Mouse (Mus musculus) ovary, postnatal 10 days (tissue): ENCODE results near the gene Lsm10.
"Not testable (repeated sequence)": the region's sequence is repeated elsewhere in the genome, so short reads cannot be mapped to it uniquely, and the experiment has no call there.

Experiments used
- DNase-seq: peaks from one replicate; pipeline ENCODE4 v3.0.0; 2022; ENCODE audit warnings: low spot score

The Lsm10 gene

DNA sequence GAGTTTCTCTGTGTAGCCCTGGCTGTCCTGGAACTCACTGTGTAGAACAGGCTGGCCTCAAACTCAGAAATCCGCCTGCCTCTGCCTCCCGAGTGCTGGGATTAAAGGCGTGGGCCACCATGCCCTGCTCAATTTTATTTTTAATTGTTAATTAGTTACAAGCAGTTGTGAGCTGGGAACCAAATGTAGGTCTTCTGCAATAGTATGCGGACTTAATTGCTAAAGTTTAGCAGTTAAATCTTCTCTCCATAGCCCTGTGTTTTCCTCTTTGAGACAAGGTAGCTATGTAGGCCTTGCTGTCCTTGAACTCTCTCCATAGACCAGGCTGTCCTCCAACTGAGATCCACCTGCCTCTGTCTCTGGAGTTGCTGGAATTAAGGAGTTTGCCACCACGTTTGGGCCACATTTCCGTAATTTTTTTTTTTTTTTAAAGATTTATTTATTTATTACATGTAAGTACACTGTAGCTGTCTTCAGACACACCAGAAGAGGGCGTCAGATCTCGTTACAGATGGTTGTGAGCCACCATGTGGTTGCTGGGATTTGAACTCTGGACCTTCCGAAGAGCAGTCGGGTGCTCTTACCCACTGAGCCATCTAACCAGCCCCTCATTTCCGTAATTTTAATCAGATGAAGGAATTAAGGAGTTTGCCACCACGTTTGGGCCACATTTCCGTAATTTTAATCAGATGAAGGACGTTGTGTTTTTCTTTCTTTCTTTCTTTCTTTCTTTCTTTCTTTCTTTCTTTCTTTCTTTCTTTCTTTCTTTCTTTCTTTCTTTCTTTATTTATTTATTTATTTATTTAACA, 597 bp upstream of the Lsm10 start:
- not testable (repeated sequence) for DNase-seq

DNA sequence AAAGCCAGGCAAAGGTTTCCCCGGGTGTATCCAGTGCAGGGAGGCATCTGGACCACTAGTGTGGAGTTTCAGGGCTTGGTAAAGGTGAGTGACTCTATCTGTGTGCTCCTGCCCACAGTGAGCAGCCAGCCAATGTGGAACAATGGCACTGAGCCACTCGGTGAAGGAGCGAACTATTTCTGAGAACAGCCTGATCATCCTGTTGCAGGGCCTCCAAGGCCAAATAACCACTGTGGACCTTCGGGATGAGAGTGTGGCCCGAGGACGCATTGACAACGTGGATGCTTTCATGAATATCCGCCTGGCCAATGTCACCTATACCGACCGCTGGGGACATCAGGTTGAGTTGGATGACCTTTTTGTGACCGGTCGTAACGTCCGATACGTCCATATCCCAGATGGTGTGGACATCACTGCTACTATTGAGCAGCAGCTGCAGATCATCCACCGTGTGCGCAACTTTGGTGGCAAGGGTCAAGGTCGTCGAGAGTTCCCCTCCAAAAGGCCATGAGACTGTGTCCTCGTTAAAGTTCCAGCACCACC, 1.4 kb downstream of the Lsm10 start:
- no peak for DNase-seq

DNA sequence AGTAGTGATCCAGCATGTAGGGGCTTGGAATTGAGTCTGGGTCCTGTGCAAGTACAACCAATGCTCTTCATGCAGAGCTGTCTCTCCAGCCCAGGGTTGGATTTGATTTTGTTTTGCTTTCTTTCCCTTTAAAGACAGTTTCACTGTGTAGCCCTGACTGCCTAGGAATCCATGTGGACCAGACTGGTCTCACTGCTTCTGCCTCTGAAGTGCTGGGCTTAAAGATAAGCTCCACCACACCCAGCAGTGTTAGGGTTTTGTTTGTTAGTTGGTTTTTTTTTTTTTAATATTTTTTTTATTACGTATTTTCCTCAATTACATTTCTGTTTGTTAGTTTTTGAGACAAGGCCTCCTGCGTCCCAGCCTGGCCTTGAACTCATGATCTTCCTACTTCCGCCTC, 2.9 kb downstream of the Lsm10 start:
- no peak for DNase-seq

DNA sequence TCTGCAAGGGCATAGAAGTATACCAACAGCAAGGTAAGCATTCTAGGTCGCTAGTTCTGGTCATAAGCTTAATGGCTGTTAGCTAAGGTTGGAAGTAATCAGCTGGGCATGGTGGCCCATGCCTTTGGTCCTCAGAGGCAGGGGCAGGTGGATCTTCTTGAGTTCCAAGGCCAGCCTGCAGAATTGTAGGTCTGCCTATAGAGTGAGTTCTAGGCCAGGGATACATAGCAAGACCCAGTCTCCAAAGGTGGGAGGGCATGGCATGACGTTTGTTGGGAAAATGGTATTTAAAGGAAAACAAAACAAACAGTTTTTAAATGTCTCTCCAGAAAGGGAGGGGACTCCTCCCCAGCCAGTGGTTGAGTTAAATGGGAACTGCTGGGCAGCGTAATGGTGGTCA, 4.3 kb downstream of the Lsm10 start:
- no peak for DNase-seq

DNA sequence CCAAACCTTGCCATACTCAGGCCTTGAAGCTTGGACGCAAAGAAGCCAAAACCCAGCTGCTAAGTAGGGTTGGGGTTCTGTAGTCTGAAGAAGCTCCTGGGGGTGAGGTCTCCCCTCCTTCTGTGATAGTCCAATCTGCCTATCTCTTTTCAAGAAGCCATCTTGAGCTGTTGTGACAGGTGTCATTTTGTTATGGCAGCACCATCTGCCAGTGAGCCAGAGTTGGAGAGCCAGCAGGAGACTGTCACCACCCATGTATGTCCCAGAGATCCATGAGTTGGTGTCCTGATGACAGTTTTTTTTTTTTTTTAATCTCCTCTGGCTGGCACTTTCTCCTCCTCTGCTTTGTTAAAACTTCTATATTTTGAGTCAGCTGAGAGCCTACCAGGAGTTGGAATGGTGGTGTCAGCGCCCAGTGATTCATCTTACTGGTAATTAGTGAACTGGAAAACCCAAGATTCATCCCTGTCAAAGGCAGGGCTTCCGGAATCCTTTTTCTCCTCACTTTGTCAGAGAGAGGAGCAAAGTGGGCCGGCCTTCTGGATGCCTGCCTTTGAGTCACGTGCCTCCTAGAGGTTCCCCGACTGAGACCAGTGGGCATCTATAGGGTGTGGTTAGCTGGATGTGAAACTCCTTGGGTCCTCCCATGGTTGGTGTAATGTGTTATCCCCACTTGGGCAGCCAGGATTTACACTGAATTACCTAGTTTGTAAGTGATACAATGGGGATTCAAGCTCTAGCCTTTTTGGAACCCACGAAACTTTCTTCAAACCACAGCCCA, 5.8 kb downstream of the Lsm10 start:
- no peak for DNase-seq

DNA sequence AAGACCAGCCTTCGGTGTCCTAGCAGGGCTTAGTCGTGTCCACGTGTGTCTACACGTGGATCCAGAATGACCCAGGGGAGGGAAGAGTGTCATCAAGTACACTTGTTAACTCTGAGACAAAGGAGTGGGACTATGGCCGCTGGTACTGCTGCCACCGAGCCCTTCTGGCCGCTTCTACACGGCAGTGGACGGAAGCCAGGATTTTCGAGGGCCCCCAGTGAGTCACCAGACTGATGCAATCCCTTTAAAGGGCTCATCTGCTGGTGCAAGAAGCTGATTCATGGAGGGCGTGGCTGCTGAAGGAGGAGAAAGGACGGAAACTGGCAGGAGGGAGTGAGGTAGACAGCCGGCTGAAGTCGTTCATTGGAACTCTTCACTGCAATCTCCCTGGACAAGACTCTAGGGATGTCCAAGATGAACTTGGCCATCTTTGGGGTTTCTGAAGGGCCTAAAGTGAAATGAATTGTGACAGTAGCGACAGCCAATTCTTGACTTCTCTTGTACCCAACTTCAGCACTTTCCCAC, 6.7 kb downstream of the Lsm10 start:
- peak; percentile 39 for DNase-seq

DNA sequence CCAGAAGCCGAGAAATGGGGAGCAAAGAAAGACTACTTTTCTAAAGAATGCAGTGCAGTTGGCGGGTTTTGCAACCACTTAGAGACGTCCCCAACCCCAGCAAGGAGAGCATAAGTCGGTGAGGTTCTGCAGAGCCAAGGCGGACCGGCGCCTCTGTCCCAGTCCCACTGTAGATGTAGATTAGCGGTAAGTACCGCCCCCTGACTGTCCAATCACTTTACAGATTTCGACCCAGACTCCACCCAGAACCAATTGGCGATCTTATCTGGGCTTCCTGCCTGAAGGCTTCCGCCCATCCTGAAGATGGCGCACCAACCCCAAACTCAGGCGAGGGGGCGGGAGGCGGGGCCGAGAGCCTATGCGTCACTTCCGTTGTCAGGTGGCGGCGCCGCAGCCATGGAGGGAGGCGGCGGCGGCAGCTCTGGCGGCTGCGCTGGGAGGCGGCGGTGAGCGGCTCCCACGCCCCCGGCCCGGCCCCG, 7.2 kb downstream of the Lsm10 start, which contains the start of gene Stk40:
Gene Stk40, plus strand, starts transcription at position 368 of the 479 bp plus-strand sequence.
- peak; percentile 80 for DNase-seq

DNA sequence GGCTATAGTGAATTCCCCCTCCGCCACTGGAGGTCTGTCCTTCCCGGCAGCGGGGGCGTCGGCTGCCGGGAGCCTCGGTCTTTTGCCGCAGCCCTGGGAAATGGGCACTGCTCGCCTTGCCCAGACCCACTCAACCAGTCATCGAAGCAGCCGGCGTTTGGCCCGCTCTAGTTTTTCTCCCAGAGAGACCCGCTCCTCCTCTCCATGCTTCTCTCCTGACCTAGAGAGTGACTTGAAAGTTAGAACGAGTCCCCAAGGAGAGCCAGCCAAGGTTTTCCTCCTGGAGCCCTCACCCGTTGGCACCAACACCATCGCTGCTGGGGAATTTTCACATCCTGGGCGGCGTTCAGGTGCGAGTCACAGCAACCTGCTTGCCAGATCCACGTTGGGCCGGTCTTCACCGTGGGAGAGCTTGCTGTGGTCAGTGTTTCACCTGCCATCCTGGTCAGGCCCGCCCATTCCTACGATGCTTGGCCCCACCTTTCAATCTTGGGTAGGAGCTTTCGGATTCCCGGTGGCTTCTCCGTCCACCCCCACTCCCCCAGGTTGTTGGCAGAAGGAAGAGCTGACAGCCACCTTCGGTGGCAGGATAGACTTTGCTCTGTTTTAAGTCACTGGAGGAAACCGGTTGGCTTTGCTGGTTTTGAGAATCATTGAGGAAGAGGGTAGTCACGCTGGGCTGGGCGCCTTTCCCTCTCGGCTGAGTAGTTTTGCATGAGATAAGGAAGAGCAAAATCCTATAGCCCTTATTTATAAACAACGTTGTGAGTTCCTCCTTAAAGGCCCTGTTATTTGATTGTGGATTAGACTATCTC, 8.0 kb downstream of the Lsm10 start:
- DNase-seq, result no peak

DNA sequence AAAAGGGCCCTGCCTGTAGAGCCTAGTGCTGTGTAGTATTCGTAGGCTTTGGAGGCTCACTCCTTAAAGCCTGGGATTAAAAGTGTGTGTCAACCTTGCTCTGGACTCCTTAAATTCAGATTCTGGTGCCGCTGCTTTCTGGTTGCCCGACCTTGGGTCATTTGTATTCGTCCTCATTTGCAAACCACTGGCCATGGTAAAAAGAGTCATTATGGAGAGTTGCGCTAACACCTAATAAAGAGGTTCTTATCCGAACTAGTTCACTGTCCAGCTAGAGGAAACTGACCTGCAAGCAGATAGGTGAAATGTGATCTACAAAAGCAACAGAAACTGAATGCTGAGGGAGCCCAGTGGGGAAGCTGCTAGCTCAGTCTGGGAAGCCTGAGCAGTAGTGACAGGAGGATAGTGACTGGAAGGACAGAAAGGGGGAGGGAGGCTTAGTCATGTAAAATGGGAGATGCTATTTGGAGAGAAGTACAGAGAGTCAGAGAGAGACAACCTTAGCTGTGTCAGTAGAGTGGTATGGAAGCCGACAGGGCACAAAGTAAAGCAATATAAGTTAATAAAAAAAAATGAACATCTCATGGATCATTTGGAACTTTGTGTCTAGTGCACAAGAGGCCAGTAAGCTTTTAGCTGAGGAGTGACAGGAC, 8.8 kb downstream of the Lsm10 start:
- DNase-seq, result no peak

DNA sequence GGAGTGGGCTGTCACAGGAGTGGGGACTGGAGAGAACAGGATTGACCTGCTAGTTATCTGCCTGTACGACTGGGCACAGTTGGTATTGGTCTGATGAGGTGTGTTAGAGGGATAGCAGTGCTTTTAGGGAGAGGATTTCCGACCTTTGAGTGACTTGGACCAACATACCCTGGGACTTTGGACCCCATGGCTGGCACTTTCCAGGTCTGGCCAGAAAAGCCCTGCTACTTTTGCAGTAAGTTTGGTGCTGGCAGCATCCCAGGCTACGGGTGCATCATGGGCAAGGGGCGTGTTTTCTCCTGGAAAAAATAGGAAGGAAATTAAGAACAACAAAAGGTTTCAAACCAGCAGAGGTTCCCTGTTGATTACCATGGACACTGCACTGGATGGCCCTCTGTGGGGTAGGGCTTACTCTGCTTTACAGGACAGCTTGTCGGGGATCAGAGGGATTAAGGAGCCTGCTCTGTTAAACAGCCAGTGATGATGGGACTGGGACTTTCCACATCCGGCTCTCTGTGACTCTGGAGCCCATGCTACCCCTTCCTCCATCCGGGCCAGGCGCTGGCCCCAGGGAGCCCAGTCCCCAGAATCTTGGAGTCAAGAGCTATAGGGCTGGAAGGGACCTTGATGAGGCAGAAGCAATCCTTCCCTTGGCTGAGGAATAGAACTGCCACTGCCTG, 11.8 kb downstream of the Lsm10 start:
- no peak for DNase-seq

DNA sequence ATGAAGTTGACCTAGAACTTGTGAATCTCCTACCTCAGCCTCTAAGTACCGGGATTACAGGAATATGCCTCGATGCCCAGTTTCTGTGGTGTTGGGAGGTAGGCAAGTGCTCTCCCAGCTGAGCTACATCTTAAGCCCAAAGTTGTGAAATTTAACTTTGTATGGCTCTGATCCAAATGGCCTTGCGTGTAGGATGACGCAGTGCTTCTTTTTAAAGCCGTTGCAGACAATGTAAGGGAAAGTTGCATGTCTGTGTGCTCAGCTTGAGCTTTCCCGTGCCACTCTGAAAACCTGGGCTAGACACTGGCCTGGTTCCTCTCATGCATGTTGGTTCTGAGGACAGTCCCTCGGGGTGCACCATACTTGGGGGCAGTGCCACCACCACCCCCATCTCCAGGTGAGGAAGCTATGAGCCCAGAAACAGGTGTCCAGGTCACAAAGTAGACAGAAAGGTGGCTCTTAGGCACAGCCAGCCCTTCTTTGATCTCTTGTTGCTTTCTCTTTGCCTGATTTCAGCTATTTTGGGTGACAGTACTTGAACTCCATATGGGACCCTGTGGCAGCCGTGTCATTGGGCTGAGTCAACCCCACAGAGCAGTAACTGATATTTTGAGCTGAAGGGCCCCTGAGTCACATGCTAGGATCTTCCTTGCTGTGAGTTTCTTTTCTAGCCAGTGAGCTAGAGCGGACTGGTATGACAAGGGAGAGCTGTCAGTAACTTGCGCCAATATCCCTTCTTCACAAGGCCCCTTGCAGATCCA, 13.4 kb downstream of the Lsm10 start:
- no peak for DNase-seq

DNA sequence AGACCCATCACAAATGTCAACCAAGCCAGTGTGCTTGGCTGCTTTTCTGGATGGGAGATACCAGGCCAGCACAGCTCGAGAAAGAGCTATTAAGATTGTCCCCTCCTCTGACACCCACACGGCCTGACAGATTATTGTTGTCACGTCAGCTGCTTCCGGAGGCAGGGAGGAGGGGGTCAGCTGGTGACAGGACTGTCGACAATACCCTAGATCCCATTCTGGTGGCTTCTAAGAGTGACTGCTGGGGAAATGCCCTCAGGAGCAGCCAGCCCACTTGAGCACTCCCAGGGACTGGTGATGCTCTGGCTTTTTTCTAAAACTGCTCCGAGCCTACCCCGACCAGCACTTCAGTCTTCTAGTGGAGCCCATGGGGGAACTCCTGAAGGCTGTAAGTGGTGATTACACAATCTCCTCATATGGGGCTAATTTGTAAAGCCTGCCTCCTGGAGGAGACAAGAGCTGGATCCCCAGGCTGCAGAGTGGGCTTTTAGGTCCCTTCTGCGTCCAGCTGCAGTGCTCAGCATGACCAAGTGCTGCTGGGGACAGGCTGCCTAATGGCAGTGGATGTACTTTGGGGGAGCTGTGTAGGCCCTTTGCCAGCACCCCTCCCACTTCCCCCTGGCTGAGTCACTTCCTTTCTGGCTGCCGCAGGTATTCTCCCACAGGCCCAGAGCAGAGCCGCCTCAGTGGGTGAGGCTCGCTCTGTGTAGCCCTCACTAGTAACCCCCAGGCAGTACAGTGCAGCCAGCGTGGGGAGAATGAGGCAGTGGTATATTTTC, 14.1 kb downstream of the Lsm10 start:
- peak; percentile 44 for DNase-seq

DNA sequence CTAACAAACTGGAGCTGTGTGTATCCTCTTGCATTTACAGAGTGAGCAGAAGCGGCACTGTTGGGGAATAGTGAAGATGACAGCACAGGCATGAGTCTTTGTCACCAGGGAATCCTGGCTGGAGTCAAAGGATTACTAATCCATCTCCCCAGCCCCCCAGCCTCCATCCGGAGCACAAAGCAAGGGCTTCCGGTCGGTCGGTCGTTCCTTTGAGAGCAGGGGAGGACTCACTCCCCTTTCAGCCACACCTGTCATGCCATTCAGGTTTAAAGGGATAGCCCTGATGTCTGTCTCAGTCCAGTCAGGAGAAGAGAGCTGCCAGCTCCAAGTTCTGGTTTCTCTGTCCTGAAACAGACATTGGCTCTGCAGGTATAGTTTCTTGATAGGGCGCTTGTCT, 14.7 kb downstream of the Lsm10 start:
- DNase-seq, result no peak

DNA sequence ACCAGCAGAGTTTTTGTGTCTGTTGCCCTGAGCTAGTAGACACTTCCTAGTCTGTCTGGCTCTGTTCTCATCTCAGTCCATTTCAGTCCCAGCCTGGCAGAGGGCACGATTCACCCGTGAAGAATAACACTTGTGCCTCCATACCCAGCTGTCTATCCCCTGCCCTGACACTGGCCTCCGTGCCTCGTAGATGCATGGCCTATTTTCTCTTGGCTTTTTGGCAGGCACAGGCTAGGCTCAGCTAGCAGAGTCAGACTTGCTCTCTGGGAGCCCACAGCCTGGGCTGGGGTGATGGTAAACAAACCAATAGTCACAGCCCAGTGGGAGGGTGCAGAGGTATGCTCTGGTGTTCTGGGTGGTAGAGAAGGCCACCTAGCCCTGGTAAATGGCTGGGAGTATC, 16.8 kb downstream of the Lsm10 start:
- no peak for DNase-seq

DNA sequence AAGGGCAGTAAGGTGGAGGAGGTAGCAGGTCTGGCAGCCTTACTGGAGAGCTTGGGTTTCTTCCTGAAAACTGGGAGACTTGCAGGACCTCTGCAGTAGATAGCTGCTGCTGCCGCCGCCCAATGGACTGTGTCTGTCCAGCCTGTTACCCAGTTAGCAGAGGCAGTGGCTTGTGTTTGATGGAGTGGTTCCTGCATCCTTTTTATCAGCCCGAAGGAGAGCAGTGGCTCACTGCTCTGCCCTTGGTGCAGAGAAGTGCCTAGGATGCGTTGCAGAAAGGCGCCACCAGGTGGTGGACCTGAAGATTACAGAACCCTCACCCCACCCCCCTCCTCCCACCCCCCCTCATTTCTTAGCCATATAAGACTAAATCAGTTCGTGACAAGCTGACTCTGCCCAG, 17.5 kb downstream of the Lsm10 start:
- DNase-seq, result no peak

DNA sequence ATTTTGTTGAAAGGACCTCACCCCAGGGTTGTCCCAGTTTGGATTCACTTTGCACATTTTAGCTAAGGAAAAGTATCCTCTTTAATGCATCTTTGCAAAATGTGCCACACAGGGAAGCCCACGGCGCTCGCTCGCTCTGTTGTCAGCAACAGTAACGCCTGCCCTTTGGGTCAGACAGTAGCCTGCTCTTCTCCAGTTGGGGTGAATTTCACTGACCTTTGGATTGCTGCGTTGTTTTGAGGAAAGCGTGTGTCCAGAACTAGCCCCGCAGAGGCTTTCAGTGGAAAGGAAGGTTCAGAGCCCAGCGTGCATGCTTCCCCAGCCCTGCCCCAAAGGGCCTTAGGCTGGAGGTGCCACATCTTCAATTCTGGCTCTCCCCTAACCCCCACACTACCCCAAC, 19.0 kb downstream of the Lsm10 start:
- no peak for DNase-seq

DNA sequence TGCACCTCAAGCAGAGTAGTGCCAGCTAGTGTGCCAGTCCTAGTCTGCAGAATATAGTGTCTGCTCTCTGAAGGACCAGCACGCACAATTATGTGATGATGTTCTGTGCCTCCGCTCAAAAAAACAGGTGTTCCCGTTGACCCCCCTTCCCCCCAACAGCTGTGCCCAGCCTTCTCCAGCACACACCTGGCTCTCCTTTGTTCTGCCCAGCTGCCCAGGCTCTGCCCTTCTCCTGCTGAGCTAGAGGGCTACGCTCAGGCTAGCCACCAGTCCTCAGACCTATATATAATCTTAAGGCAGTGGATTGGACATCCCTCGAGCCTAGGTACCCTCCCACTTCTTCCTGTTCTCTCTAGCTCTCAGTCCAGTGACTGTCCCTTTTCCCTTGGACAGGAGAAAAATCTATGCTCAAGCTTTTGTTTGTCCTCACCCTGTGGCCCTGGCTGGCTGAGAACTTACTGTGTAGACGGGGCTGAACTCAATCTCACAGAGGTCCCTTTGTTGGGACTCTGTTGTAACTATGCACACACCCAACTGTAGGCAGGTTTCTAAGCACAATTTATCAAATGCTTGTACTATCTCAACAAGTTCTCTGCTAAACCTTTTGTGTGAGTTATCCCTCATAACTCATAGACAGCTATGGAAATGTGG, 19.6 kb downstream of the Lsm10 start:
- no peak for DNase-seq

DNA sequence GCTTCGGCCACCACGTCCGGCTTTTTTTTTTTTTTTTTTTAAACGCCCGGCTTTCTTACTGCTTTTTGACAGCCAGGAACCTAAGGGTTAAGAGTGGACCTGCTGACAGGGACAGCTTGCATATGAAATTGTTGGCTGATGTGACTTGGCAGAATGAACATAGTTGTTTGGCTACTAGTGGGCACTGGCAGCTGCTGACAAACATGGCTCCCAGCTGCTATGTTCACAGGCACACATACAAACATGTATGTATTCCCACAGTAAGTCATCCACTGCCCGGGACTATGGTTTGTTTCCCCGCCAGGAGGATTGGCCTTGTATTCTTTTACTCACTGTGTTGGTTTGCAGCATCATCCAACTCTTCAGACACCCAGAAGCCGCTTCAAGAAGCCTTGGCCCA, 20.7 kb downstream of the Lsm10 start:
- no peak for DNase-seq

DNA sequence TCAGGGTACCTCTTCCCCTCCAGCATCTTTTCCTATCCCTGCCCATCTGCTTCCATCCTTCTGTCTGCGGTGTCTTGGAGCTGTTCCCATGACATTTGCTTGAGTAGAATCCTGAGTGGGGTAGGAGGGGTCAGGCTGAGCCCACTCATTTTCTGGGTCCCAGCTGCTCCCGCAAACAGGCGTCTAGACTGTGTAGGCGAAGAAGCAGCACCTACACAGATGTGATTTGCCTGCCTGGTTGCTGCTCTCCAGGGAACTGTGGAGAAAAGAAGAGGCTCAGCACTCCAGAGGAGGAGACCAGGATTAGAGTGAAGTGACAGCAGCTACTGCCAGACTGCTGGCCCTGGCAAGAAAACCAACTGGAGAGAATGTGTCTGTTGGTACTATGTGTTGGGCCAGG, 22.2 kb downstream of the Lsm10 start:
- DNase-seq, result no peak
